Comparison of ENCODE assay signal across 26 mouse cellular contexts in genomic region chr10:124091364-124091763, GRCm38 (mm10).
DNase-seq lines count a peak whose midpoint lies in the region; ATAC-seq and TF ChIP-seq lines count a peak whose summit lies in the region.
"Had no signal": no experiment of that assay in that cellular context is flagged by ENCODE, and none has a peak within 500 bp of the region (broad histone marks: within the 10 kb centered on the region; RNA-seq: fewer than 3 reads in every experiment).

No protein-coding gene starts in this region.

- H3K4me3 ChIP-seq in hindbrain, embryonic 12.5 days, result no peak overlapping the region
- H3K4me3 ChIP-seq in hindbrain, embryonic 16.5 days (ENCODE audit: low read length), result no peak overlapping the region
- no peak overlapping the region for H3K4me3 ChIP-seq in midbrain, embryonic 13.5 days (replicated peaks)
- no peak overlapping the region for H3K4me3 ChIP-seq in midbrain, embryonic 10.5 days
- no peak overlapping the region for H3K4me3 ChIP-seq in intestine, postnatal 0 days (ENCODE audit: low read depth, low read length)
- H3K4me3 ChIP-seq: embryonic facial prominence, embryonic 12.5 days; embryonic facial prominence, embryonic 15.5 days; heart, adult 2 months; heart, embryonic 10.5 days; heart, embryonic 13.5 days; hindbrain, embryonic 13.5 days had no signal

- H3K36me3 ChIP-seq in hindbrain, embryonic 12.5 days, result no peaks in the 10 kb centered on the region
- H3K36me3 ChIP-seq in hindbrain, embryonic 16.5 days (ENCODE audit: control insufficient read depth, insufficient read depth, low read length), result no peaks in the 10 kb centered on the region
- no peaks in the 10 kb centered on the region for H3K36me3 ChIP-seq in midbrain, embryonic 13.5 days
- H3K36me3 ChIP-seq in midbrain, embryonic 10.5 days, result no peaks in the 10 kb centered on the region
- no peaks in the 10 kb centered on the region for H3K36me3 ChIP-seq in intestine, postnatal 0 days (ENCODE audit: control insufficient read depth, insufficient read depth)
- H3K36me3 ChIP-seq: embryonic facial prominence, embryonic 12.5 days; embryonic facial prominence, embryonic 15.5 days; G1E; heart, embryonic 10.5 days; heart, embryonic 13.5 days; hindbrain, embryonic 13.5 days had no signal

- no peaks in the 10 kb centered on the region for H3K27me3 ChIP-seq in hindbrain, embryonic 12.5 days
- H3K27me3 ChIP-seq in hindbrain, embryonic 16.5 days (replicated peaks; ENCODE audit: control insufficient read depth, insufficient read depth, low read length), result no peaks in the 10 kb centered on the region
- no peaks in the 10 kb centered on the region for H3K27me3 ChIP-seq in midbrain, embryonic 13.5 days
- H3K27me3 ChIP-seq in midbrain, embryonic 10.5 days (ENCODE audit: low read depth, poor library complexity, severe bottlenecking), result no peaks in the 10 kb centered on the region
- H3K27me3 ChIP-seq in intestine, postnatal 0 days (replicated peaks; ENCODE audit: control insufficient read depth, insufficient read depth, low read length), result no peaks in the 10 kb centered on the region
- H3K27me3 ChIP-seq: CH12.LX; embryonic facial prominence, embryonic 12.5 days; embryonic facial prominence, embryonic 15.5 days; heart, embryonic 13.5 days; hindbrain, embryonic 13.5 days; Patski had no signal

- no peak overlapping the region for H3K9ac ChIP-seq in hindbrain, embryonic 12.5 days
- H3K9ac ChIP-seq in hindbrain, embryonic 16.5 days (ENCODE audit: low read depth, low read length), result no peak overlapping the region
- H3K9ac ChIP-seq in midbrain, embryonic 13.5 days (replicated peaks), result no peak overlapping the region
- no peak overlapping the region for H3K9ac ChIP-seq in intestine, postnatal 0 days (ENCODE audit: low read depth, low read length)
- H3K9ac ChIP-seq: embryonic facial prominence, embryonic 12.5 days; embryonic facial prominence, embryonic 15.5 days; heart, embryonic 13.5 days; hindbrain, embryonic 13.5 days had no signal

- no peaks in the 10 kb centered on the region for H3K4me1 ChIP-seq in hindbrain, embryonic 12.5 days
- H3K4me1 ChIP-seq in hindbrain, embryonic 16.5 days (ENCODE audit: control insufficient read depth, insufficient read depth, low read depth, low read length), result no peaks in the 10 kb centered on the region
- no peaks in the 10 kb centered on the region for H3K4me1 ChIP-seq in midbrain, embryonic 13.5 days (replicated peaks)
- H3K4me1 ChIP-seq in midbrain, embryonic 10.5 days, result no peaks in the 10 kb centered on the region
- no peaks in the 10 kb centered on the region for H3K4me1 ChIP-seq in intestine, postnatal 0 days (replicated peaks; ENCODE audit: control insufficient read depth, insufficient read depth, low read length)
- H3K4me1 ChIP-seq: embryonic facial prominence, embryonic 12.5 days; embryonic facial prominence, embryonic 15.5 days; heart, embryonic 10.5 days; hindbrain, embryonic 13.5 days had no signal

- no peaks in the 10 kb centered on the region for H3K9me3 ChIP-seq in hindbrain, embryonic 12.5 days (replicated peaks)
- H3K9me3 ChIP-seq in hindbrain, embryonic 16.5 days (ENCODE audit: control insufficient read depth, low read length), result no peaks in the 10 kb centered on the region
- H3K9me3 ChIP-seq in midbrain, embryonic 13.5 days, result no peaks in the 10 kb centered on the region; the same call in 1 of the 2 replicates
- H3K9me3 ChIP-seq in midbrain, embryonic 10.5 days (replicated peaks), result no peaks in the 10 kb centered on the region
- H3K9me3 ChIP-seq in intestine, postnatal 0 days (ENCODE audit: control insufficient read depth), result no peaks in the 10 kb centered on the region
- H3K9me3 ChIP-seq: embryonic facial prominence, embryonic 12.5 days; embryonic facial prominence, embryonic 15.5 days; heart, embryonic 10.5 days; heart, embryonic 13.5 days; hindbrain, embryonic 13.5 days had no signal

- H3K4me2 ChIP-seq in hindbrain, embryonic 12.5 days (replicated peaks), result no peak overlapping the region
- no peak overlapping the region for H3K4me2 ChIP-seq in hindbrain, embryonic 16.5 days (ENCODE audit: low read length)
- H3K4me2 ChIP-seq in midbrain, embryonic 13.5 days (replicated peaks), result no peak overlapping the region
- no peak overlapping the region for H3K4me2 ChIP-seq in intestine, postnatal 0 days (replicated peaks; ENCODE audit: low read depth)
- H3K4me2 ChIP-seq: embryonic facial prominence, embryonic 12.5 days; embryonic facial prominence, embryonic 15.5 days; hindbrain, embryonic 13.5 days had no signal

- no peak for DNase-seq in midbrain, embryonic 10.5 days (ENCODE audit: low spot score)
- peak; percentile 31 for DNase-seq in retina, embryonic 14.5 days (ENCODE audit: low spot score)
- DNase-seq: adrenal gland, postnatal 10 days; adrenal gland, postnatal 36 days; B cell, adult 2 months; cerebellum, adult 11 months; cerebellum, adult 2 months; cerebellum, adult 9-11 months; cerebellum, postnatal 25 days; gastrocnemius, postnatal 25 days; heart, adult 2 months; heart, postnatal 14 days; heart, postnatal 4 days had no signal

- H3K27ac ChIP-seq in hindbrain, embryonic 12.5 days, result no peak overlapping the region
- H3K27ac ChIP-seq in hindbrain, embryonic 16.5 days (ENCODE audit: low read depth, low read length), result no peak overlapping the region
- H3K27ac ChIP-seq in midbrain, embryonic 13.5 days, result no peak overlapping the region
- H3K27ac ChIP-seq in midbrain, embryonic 10.5 days (replicated peaks), result no peak overlapping the region
- no peak overlapping the region for H3K27ac ChIP-seq in intestine, postnatal 0 days (ENCODE audit: low read depth, low read length)
- H3K27ac ChIP-seq: embryonic facial prominence, embryonic 12.5 days; embryonic facial prominence, embryonic 15.5 days; heart, adult 2 months; heart, embryonic 10.5 days; heart, embryonic 13.5 days; hindbrain, embryonic 13.5 days had no signal

- ATAC-seq in hindbrain, embryonic 12.5 days (ENCODE audit: low FRiP score), result peak; percentile 40; the same call in 1 of the 2 replicates
- ATAC-seq in hindbrain, embryonic 16.5 days, result no peak
- ATAC-seq in midbrain, embryonic 13.5 days, result 0 out of 2 replicates have a peak, but pooled peaks have one; percentile 43
- ATAC-seq in intestine, postnatal 0 days, result no peak
- ATAC-seq: forebrain, embryonic 14.5 days; Patski had no signal

- TF ChIP-seq CTCF in intestine, postnatal 0 days (IDR thresholded peaks at IDR 0.05; ENCODE audit: low read depth), result no peak

- 73% methylated on average over 7 of the region's 7 CpGs for WGBS in hindbrain, embryonic 12.5 days
- 66% methylated on average over 7 of the region's 7 CpGs for WGBS in hindbrain, embryonic 16.5 days
- 65% methylated on average over 7 of the region's 7 CpGs for WGBS in midbrain, embryonic 13.5 days
- 83% methylated on average over 7 of the region's 7 CpGs for WGBS in midbrain, embryonic 10.5 days
- WGBS in intestine, postnatal 0 days, result 94% methylated on average over 7 of the region's 7 CpGs

Comparison
In these comparisons a context has a peak if more than half of its experiments do, and no peak if none do; other contexts are left out.
1. ATAC-seq: peak in hindbrain, embryonic 12.5 days (single experiment) and midbrain, embryonic 13.5 days (single experiment); none in hindbrain, embryonic 16.5 days (single experiment) and intestine, postnatal 0 days (single experiment).